Mouse (Mus musculus) heart, postnatal 0 days (tissue): Measurements from ENCODE around the gene Atp1a4. TPM values are rescaled to one million over a fixed set of nuclear protein-coding genes. Genes with fewer than 3 reads are reported as not detected.
A peak's percentile ranks its signal among the peaks of the same experiment; 100 is the strongest.

ENCODE experiments used
- ATAC-seq: fragments of 200-750 bp; cut with Nextera tagmentation; 2 replicates; pipeline ENCODE4 v1.8.0; 2017; ENCODE audit warnings: low read depth, moderate number of reproducible peaks, moderate library complexity; ENCODE audit not compliant: insufficient read depth
- DNase-seq: peaks from one replicate; pipeline ENCODE4 v3.0.0-alpha.2; 2016; ENCODE audit warnings: low spot score
- H3K27ac ChIP-seq: fragments of 300-500 bp; sonication (generic); 2 replicates; pipeline ENCODE4 v1.5.1; 2014; ENCODE audit warnings: low read depth, mild to moderate bottlenecking
- H3K27me3 ChIP-seq: fragments of 300-500 bp; sonication (generic); 2 replicates; pipeline ENCODE4 v1.6.1; 2014; ENCODE audit warnings: low read length, mixed read lengths; ENCODE audit not compliant: control insufficient read depth, insufficient read depth
- H3K36me3 ChIP-seq: fragments of 300-500 bp; sonication (generic); replicated peaks from 2 replicates; pipeline ENCODE4 v1.6.1; 2014; ENCODE audit warnings: low read length, mixed read lengths; ENCODE audit not compliant: control insufficient read depth, insufficient read depth
- H3K4me1 ChIP-seq: fragments of 300-500 bp; sonication (generic); 2 replicates; pipeline ENCODE4 v1.6.1; 2014; ENCODE audit warnings: antibody characterized with exemption; ENCODE audit not compliant: control insufficient read depth, insufficient read depth
- H3K4me2 ChIP-seq: fragments of 300-500 bp; sonication (generic); 2 replicates; pipeline ENCODE4 v1.6.1; 2014; ENCODE audit warnings: low read depth, mild to moderate bottlenecking, low read length, moderate library complexity
- H3K4me3 ChIP-seq: fragments of 300-500 bp; sonication (generic); 2 replicates; pipeline ENCODE4 v1.5.1; 2014; ENCODE audit warnings: low read depth, low read length
- H3K9ac ChIP-seq: fragments of 300-500 bp; sonication (generic); replicated peaks from 2 replicates; pipeline ENCODE4 v1.6.1; 2014; ENCODE audit warnings: low read depth, low read length, mixed read lengths
- H3K9me3 ChIP-seq: fragments of 300-500 bp; sonication (generic); replicated peaks from 2 replicates; pipeline ENCODE4 v1.6.1; 2016; ENCODE audit warnings: low read length; ENCODE audit not compliant: control insufficient read depth
- CTCF ChIP-seq: IDR thresholded peaks from 2 replicates; pipeline ENCODE4 v1.5.1; 2016; ENCODE audit warnings: antibody characterized with exemption, control low read depth, low read depth
- EP300 ChIP-seq: IDR thresholded peaks from 2 replicates; pipeline ENCODE4 v1.6.1; 2016; ENCODE audit warnings: antibody characterized with exemption, low read depth
- WGBS: fragments of 180-500 bp; shearing (Covaris S2); extraction: QIAGEN DNeasy Blood & Tissue Kit; methylation state at CpG from one replicate; pipeline ENCODE4 v1.1.7; 2014; 5-methylcytosine and 5-hydroxymethylcytosine counted together
- polyA plus RNA-seq: library from polyadenylated mRNA; unstranded; fragments of >200 nt; fragmentation: Nextera tagmentation; extraction: Ambion mirVana; gene quantifications from 2 replicates; pipeline ENCODE4 v1.2.1, GENCODE M21; 2015
- total RNA-seq: library from RNA; depleted of rRNA; stranded (reverse); fragments of >200 nt; gene quantifications from 2 replicates; pipeline ENCODE4 v1.2.3, GENCODE M21; 2014; ENCODE audit warnings: low replicate concordance

The Atp1a4 gene
- total and polyA plus RNA-seq, 2 experiments from 2014 or later: 0.07 TPM; not detected in 1

DNA sequence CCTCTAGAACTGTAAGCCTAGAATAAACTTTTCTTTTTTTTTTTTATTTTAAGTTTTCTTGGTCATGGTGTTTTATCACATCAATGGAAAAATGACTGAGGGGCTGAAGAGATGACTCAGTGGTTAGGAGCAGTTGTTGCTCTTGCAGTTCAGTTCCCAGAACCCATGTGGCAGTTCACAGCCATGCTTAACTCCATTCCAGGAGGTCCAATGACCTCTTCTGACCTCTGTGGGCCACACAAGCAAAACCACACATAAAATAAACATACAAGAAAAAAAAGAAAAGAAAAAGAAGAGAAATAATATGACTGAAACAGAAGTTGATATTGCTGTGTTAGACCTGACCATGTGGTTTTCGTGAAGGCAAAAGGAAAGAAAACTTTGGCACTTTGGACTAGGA, 29.0 kb downstream of the Atp1a4 start:
- no peak for ATAC-seq
- Histone ChIP-seq H3K9ac (no peak overlapping the region), H3K36me3 (no peaks in the 10 kb centered on the region), H3K4me3 (no peak overlapping the region), H3K4me1 (peaks cover 16% of the 10 kb centered on the region), H3K27me3 (no peaks in the 10 kb centered on the region), H3K27ac (no peak overlapping the region), H3K9me3 (no peaks in the 10 kb centered on the region), H3K4me2 (no peak overlapping the region)
- TF ChIP-seq EP300 (no peak), CTCF (no peak)
- DNase-seq: no peak
- 93% methylated on average over 1 of the region's 1 CpGs for WGBS

DNA sequence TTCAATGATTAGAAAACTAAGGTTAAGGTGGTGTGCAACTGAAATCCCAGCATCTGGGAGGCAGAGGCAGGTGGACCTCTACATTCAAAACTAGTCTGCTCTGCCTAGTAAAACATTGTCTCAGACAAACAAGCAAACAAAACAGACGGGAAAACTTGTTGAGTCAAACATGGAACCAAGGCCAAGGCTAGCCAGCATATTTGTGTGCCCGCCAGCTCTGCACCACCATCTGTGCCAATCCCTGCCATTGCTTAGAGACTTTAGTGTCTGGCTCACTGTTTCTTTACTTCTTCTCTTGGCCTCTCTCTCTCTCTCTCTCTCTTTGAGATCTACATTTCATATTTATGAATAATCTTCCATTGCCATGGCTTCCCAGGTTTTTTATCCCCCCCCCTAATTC, 30.0 kb downstream of the Atp1a4 start:
- Histone ChIP-seq H3K9me3 (no peaks in the 10 kb centered on the region), H3K4me1 (peaks cover 16% of the 10 kb centered on the region), H3K4me2 (no peak overlapping the region), H3K27ac (no peak overlapping the region), H3K27me3 (no peaks in the 10 kb centered on the region), H3K4me3 (no peak overlapping the region), H3K9ac (no peak overlapping the region), H3K36me3 (no peaks in the 10 kb centered on the region)
- DNase-seq (no peak), ATAC-seq (no peak)
- 81% methylated on average over 2 of the region's 2 CpGs for whole genome bisulfite sequencing
- no peak for TF ChIP-seq EP300
- no peak for TF ChIP-seq CTCF

DNA sequence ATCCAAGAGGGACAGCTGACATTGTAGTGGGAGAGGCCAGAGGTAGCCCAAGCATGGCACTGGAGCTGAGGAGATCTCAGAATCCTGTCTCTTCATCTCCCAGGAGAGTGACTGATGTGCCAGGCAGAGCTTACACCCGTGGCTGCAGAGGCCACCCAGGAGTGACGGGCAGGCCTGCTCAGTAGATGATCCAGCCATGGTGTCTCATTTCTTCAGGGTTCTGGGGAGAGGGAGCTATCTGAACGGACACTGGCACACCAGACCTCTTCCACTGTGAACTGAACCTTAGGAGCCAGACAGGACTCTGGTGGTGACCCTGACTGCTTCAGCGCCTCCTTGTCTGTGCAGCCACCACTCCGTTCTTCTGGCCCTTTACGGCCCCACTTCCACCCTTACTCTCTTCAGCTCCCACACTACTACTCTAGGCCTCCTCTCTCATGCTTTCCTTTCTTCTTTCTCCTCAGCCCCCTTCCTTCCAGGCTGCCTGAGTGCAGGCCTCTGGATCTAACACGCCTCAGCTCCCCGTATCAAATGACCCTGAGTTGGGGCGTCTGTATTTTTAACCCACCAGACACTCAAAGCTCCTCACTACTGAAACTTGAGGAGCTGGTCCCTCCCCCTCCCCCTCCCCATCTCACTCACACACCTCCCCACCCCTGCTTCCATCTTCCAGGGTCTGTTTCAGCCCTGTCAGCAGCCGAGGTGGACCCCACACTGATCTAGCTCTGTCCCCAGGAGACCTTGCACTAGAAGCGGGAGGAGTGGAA, 36.7 kb downstream of the Atp1a4 start:
- no peak overlapping the region; the same call in 1 of the 2 replicates for H3K9ac ChIP-seq
- 46% methylated on average over 11 of the region's 11 CpGs for WGBS
- DNase-seq (no peak), ATAC-seq (no peak)
- H3K4me2 ChIP-seq: no peak overlapping the region
- H3K4me3 ChIP-seq: no peak overlapping the region
- no peaks in the 10 kb centered on the region for H3K36me3 ChIP-seq
- TF ChIP-seq CTCF (no peak), EP300 (no peak)
- no peaks in the 10 kb centered on the region for H3K9me3 ChIP-seq
- peak overlapping the region; percentile 85 for H3K27ac ChIP-seq
- H3K4me1 ChIP-seq: peaks cover 49% of the 10 kb centered on the region
- no peaks in the 10 kb centered on the region for H3K27me3 ChIP-seq

DNA sequence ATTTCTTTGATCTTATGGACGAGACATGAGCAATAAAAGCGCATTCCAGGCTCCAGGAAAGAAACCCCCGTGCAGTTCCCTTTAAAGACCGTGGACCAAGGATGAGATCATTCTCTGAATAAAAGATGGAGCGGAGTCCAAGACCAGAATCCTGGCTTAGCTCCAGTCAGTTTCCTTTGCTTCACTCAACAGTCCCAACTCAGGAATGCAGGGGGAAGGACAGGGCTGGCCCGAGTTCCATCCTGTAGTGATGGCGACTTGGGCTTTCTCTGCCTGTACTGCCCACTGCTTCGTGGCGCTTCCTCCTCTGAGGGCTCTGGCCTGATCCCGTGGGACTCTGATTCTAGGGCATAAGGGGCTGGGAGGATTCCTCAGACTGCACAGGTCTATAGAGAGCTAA, 37.8 kb downstream of the Atp1a4 start:
- no peak overlapping the region for H3K4me3 ChIP-seq
- H3K4me2 ChIP-seq: peak overlapping the region; percentile 19; the same call in 1 of the 2 replicates
- 9% methylated on average over 10 of the region's 10 CpGs for WGBS
- H3K9me3 ChIP-seq: no peaks in the 10 kb centered on the region
- H3K4me1 ChIP-seq: peaks cover 50% of the 10 kb centered on the region
- peak overlapping the region; percentile 85 for H3K27ac ChIP-seq
- H3K27me3 ChIP-seq: no peaks in the 10 kb centered on the region
- DNase-seq (peak; percentile 92), ATAC-seq (peak; percentile 82)
- no peaks in the 10 kb centered on the region for H3K36me3 ChIP-seq
- H3K9ac ChIP-seq: no peak overlapping the region; the same call in 1 of the 2 replicates
- TF ChIP-seq EP300 (peak; percentile 53; the same call in 1 of the 2 replicates), CTCF (no peak)

DNA sequence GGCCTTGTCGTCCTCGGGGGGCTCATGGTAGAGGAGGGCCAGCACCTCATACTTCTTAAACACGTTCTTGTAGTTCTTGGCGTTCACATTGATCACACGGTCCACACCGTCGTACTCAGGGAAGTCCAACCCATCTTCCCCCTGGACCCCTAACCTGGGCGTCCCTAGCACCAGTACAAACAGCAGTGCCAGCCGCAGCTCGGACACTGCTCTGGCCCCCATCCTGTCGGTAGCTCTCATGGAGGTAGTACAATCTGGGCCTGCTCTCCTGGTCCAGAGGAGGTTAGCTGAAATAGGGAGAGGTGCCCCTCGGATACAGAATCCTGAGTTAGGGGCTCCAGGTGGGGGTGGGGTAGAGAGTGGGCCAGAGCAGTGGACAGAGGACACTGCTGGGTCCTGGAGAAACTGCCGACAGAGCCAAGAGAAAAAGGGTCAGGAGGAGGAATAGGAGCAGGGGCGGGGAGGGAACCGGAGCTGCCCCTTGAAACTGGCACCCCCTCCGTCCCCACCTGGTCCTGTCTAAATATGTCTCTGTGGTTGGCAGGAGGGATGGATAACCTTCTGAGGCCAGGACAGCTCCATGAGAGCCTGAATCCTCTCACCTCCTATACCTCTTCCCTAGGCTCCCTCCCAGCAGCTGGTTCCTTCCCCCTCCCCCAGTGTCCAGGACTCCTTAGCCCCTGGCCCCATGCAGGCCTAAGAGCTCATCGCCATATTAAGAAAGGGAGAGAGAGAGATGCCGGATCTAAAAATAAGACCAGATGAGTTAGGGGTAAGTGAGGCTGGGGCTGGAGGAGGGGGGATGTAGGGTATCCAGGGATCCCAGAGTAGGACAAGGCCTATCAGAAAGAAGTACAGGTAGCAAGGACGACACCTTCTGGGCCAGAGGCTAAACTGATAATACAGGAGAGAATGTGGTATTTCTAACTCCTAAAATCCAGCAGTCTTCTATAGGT, 38.5 kb downstream of the Atp1a4 start, which contains the start of gene Casq1:
TSS of gene Casq1 (minus strand) at position 418 of the 956 bp plus-strand sequence.
- 50% methylated on average over 19 of the region's 19 CpGs for WGBS
- peak within 1 kb of the TSS; percentile 85 for H3K27ac ChIP-seq
- H3K36me3 ChIP-seq: no peaks in the 10 kb centered on the region
- no peak within 1 kb of the TSS for H3K4me3 ChIP-seq
- TF ChIP-seq CTCF: no peak
- no peak for TF ChIP-seq EP300
- peak within 1 kb of the TSS; percentile 19 for H3K4me2 ChIP-seq
- DNase-seq: no peak
- peak within 1 kb of the TSS; percentile 24 for H3K9ac ChIP-seq
- no peaks in the 10 kb centered on the region for H3K9me3 ChIP-seq
- H3K27me3 ChIP-seq: no peaks in the 10 kb centered on the region
- ATAC-seq: 0 out of 2 replicates have a peak, but pooled peaks have one; percentile 5
- H3K4me1 ChIP-seq: peaks cover 56% of the 10 kb centered on the region
